Mouse (Mus musculus): Measurements from ENCODE around the gene Arpc5. TPM values are rescaled to one million over a fixed set of nuclear protein-coding genes. Genes with fewer than 3 reads are reported as not detected.

The Arpc5 gene
- polyA plus RNA-seq, 1 experiment: 190 TPM

GRCm38 (mm10) chr1:152795688-152796255 lies 29.4 kb downstream of the Arpc5 start:
- H3K27ac ChIP-seq (ENCODE audit: insufficient read depth, low read length): no peak overlapping the region
- TF ChIP-seq POLR2A (IDR thresholded peaks at IDR 0.05; ENCODE audit: low read depth, low read length): no peak
- no peak for TF ChIP-seq CTCF (IDR thresholded peaks at IDR 0.05; ENCODE audit: borderline replicate concordance, insufficient read depth, low read length)
- H3K4me1 ChIP-seq (ENCODE audit: control insufficient read depth, insufficient read depth, low read length): no peaks in the 10 kb centered on the region
- H3K4me3 ChIP-seq (ENCODE audit: insufficient read depth, low read length): no peak overlapping the region

DNA sequence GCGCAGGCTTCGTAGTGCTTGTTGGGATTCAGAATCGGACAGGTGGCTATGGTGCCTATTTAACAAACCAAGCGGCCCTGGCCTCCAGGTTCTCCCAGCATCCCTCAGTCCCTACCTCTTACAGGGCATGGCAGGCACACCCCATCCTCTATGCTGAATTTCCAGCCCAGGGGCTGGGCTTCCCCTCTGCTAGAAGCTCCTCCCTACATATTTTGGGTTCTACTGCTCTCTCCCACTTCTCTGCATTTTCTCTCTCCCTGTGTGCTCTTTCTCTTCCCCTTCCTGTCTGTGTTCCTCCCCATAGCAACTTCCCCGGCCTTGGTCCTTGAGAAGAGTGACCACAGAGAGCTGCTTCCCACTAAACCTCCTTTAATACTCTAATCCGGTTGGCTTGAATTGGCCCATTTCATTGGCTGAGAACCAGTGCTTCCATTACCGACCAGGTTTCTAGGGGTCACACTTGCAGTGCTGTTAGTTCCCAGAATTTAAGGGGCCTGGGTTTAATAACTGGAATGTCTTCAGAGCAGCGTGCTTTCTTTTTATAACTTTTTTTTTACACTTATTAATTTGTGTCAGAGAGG lies 30.4 kb downstream of the Arpc5 start:
- Histone ChIP-seq H3K4me1 (ENCODE audit: control insufficient read depth, insufficient read depth, low read length) (no peaks in the 10 kb centered on the region), H3K4me3 (ENCODE audit: insufficient read depth, low read length) (no peak overlapping the region)
- no peak for TF ChIP-seq CTCF (IDR thresholded peaks at IDR 0.05; ENCODE audit: borderline replicate concordance, insufficient read depth, low read length)
- no peak for TF ChIP-seq POLR2A (IDR thresholded peaks at IDR 0.05; ENCODE audit: low read depth, low read length)

GRCm38 (mm10) chr1:152798125-152798524 lies 31.8 kb downstream of the Arpc5 start:
- H3K4me3 ChIP-seq (ENCODE audit: insufficient read depth, low read length): no peak overlapping the region
- H3K27ac ChIP-seq (ENCODE audit: insufficient read depth, low read length): no peak overlapping the region
- H3K4me1 ChIP-seq (ENCODE audit: control insufficient read depth, insufficient read depth, low read length): no peaks in the 10 kb centered on the region
- TF ChIP-seq CTCF (IDR thresholded peaks at IDR 0.05; ENCODE audit: borderline replicate concordance, insufficient read depth, low read length): no peak
- no peak for TF ChIP-seq POLR2A (IDR thresholded peaks at IDR 0.05; ENCODE audit: low read depth, low read length)

More for the DNA sequence above, 30.4 kb downstream of the Arpc5 start:
- H3K27ac ChIP-seq (ENCODE audit: insufficient read depth, low read length): no peak overlapping the region

DNA sequence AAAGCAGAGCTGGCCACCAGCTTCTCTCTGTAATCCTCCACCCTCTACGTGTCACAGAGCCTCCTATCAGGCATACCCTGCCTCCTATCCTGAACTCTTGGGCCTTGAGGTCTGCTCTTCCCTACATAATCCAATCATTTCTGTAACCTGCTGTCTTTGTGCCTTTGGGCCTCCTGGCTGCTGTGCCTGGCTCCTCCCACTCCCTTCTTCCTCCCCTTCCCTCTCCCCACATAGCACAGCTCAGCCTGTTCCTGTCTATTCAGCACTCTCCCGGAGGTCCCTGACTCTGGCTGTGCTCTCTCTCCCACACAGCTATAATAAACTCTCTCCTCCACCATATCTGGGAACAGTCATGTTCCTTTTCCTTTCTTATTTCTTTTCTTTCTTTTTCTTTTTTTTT lies 33.6 kb downstream of the Arpc5 start, which contains the start of gene Ncf2:
Gene Ncf2, plus strand, starts transcription at position 298 of the 400 bp plus-strand sequence.
- Histone ChIP-seq H3K4me1 (ENCODE audit: control insufficient read depth, insufficient read depth, low read length) (no peaks in the 10 kb centered on the region), H3K4me3 (ENCODE audit: insufficient read depth, low read length) (no peak within 1 kb of the TSS), H3K27ac (ENCODE audit: insufficient read depth, low read length) (no peak within 1 kb of the TSS)
- no peak for TF ChIP-seq CTCF (IDR thresholded peaks at IDR 0.05; ENCODE audit: borderline replicate concordance, insufficient read depth, low read length)
- TF ChIP-seq POLR2A (IDR thresholded peaks at IDR 0.05; ENCODE audit: low read depth, low read length): no peak

DNA sequence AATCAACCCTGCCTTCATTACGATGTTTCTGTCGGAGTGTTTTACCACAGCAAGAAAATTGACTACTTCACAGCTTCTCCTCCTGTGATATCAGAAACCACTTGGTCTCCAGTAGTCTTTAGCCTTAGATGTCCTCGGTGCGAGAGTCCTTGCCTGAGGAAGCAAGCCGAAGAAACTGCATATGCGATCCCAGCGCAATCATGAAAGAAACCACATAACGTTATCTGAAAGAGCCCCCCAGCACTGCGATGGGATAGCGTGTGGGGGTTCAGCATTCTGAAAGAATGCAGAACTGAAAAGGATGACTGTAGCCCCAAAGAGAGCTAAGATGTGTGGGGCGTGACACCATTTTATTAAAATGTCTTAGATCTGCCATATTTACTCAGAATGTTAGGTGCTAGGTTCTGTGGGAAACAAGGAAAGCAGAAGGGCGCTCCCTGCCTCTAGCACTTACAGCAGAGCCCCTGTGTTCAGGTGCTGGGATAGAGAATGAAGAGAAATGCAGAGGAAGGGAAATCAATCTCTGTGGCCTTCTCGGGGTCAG lies 34.4 kb downstream of the Arpc5 start:
- Histone ChIP-seq H3K4me1 (ENCODE audit: control insufficient read depth, insufficient read depth, low read length) (no peaks in the 10 kb centered on the region), H3K27ac (ENCODE audit: insufficient read depth, low read length) (no peak overlapping the region), H3K4me3 (ENCODE audit: insufficient read depth, low read length) (no peak overlapping the region)
- TF ChIP-seq POLR2A (IDR thresholded peaks at IDR 0.05; ENCODE audit: low read depth, low read length): no peak
- TF ChIP-seq CTCF (IDR thresholded peaks at IDR 0.05; ENCODE audit: borderline replicate concordance, insufficient read depth, low read length): no peak

DNA sequence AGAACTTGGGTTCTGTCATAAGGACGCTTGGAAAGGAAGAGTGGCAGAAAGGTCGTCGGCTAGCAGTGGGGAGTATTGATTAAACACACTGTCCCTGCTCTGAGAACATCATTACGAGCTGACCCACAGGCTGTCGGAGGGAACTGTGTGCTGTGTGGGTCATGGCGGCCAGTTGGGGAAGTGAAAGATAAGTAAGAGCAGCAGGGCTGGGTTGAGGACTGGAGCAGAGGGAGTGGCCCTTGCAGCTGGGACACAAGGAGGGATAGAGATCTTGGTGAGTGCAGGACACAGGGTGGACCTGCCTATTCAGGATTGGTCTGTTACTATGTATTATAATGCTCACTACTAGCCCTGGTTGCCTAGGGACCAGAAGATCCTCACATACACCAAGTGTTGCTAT lies 38.6 kb downstream of the Arpc5 start:
- no peak for TF ChIP-seq CTCF (IDR thresholded peaks at IDR 0.05; ENCODE audit: borderline replicate concordance, insufficient read depth, low read length)
- no peak for TF ChIP-seq POLR2A (IDR thresholded peaks at IDR 0.05; ENCODE audit: low read depth, low read length)
- H3K4me1 ChIP-seq (ENCODE audit: control insufficient read depth, insufficient read depth, low read length): no peaks in the 10 kb centered on the region
- H3K27ac ChIP-seq (ENCODE audit: insufficient read depth, low read length): no peak overlapping the region
- H3K4me3 ChIP-seq (ENCODE audit: insufficient read depth, low read length): no peak overlapping the region

- H3K27ac ChIP-seq (ENCODE audit: insufficient read depth, low read length): no peak overlapping the region
- no peaks in the 10 kb centered on the region for H3K4me1 ChIP-seq (ENCODE audit: control insufficient read depth, insufficient read depth, low read length)
- no peak overlapping the region for H3K4me3 ChIP-seq (ENCODE audit: insufficient read depth, low read length)
- TF ChIP-seq CTCF (IDR thresholded peaks at IDR 0.05; ENCODE audit: borderline replicate concordance, insufficient read depth, low read length) (no peak), POLR2A (IDR thresholded peaks at IDR 0.05; ENCODE audit: low read depth, low read length) (no peak)
Observed at GRCm38 (mm10) chr1:152807619-152808391, 41.5 kb downstream of the Arpc5 start.

- TF ChIP-seq POLR2A (IDR thresholded peaks at IDR 0.05; ENCODE audit: low read depth, low read length) (no peak), CTCF (IDR thresholded peaks at IDR 0.05; ENCODE audit: borderline replicate concordance, insufficient read depth, low read length) (no peak)
- Histone ChIP-seq H3K4me1 (ENCODE audit: control insufficient read depth, insufficient read depth, low read length) (no peaks in the 10 kb centered on the region), H3K27ac (ENCODE audit: insufficient read depth, low read length) (no peak overlapping the region), H3K4me3 (ENCODE audit: insufficient read depth, low read length) (no peak overlapping the region)
Observed at GRCm38 (mm10) chr1:152808392-152808680, 42.0 kb downstream of the Arpc5 start.

- no peak overlapping the region for H3K4me3 ChIP-seq (ENCODE audit: insufficient read depth, low read length)
Observed at GRCm38 (mm10) chr1:152809541-152810252, 43.4 kb downstream of the Arpc5 start.

More at GRCm38 (mm10) chr1:152809541-152810252, 43.4 kb downstream of the Arpc5 start:
- no peak overlapping the region for H3K27ac ChIP-seq (ENCODE audit: insufficient read depth, low read length)
- TF ChIP-seq POLR2A (IDR thresholded peaks at IDR 0.05; ENCODE audit: low read depth, low read length) (no peak), CTCF (IDR thresholded peaks at IDR 0.05; ENCODE audit: borderline replicate concordance, insufficient read depth, low read length) (no peak)
- no peaks in the 10 kb centered on the region for H3K4me1 ChIP-seq (ENCODE audit: control insufficient read depth, insufficient read depth, low read length)
